Mouse (Mus musculus) CD4-positive helper T cell, adult 2 months (primary cell): ENCODE results near the gene Trim40.

ENCODE experiments used
- DNase-seq: peaks from one replicate; pipeline ENCODE4 v3.0.0-alpha.2; 2012; ENCODE audit warnings: low read depth, missing footprints, low spot score

Gene Trim40

DNA sequence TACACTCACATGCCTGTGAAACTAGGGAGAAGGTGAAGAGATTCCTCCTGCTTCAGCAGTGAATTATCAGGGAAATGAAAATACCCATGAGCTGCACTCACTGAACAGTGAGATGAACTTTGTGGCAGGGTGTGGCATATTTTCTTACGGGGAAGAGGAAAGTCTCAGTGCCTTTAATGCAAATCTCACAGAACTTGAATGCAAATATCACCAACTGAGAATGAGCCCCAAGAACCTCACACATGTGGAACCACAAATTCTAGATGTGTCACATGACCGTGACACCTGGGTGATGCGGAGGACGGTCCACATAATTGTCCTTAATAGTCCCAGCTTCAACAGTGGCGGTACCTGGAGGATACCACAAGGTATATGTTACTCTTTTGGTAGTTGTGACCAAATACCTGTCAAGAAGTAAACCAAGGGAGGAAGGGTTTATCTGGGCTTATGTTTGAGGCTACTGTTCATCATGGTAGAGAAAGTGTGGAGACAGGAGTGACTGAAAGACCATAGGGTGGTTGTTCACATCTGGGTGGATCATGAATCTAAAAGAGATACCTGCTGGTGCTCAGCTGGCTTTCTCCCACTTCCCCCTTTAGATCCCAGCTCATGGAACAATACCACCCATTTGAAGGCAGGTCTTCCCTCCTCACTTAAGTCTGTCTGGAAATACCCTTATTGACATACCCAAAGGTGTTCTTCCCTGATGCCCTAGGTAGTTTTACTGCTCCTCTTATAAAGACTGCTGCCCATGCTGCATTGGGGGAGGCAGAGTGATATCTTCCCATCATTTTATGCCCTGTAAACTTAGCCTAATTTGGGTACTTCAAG, at the start of gene Trim40:
Gene Trim40, minus strand, starts transcription at position 51 of the 831 bp plus-strand sequence.
- DNase-seq = no peak

GRCm38 (mm10) chr17:36938056-36938455, 48.1 kb upstream of the Trim40 start:
- no peak for DNase-seq

- no peak for DNase-seq
Measured at GRCm38 (mm10) chr17:36931806-36932205, 41.9 kb upstream of the Trim40 start.

DNA sequence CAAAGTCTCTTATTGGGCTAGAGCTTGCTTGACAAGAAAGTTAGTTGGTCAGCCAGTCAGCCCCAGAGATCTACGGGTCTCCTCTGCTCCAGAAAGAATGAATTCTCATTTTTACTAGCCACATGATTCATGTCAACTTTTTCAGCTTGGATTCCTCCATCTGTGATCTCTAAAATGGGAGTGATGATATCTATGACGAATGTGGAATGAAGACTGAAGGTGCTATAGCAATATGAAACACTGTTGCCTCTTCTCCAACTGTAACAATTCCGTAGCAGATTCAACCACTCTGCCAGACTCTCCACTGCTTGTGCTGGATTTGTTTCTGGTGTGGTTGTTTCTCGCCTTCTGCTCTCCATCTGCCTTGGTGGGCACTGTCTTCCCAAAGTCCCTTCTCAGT, 41.2 kb upstream of the Trim40 start:
- no peak for DNase-seq

GRCm38 (mm10) chr17:36930233-36930632, 40.3 kb upstream of the Trim40 start:
- no peak for DNase-seq

DNA sequence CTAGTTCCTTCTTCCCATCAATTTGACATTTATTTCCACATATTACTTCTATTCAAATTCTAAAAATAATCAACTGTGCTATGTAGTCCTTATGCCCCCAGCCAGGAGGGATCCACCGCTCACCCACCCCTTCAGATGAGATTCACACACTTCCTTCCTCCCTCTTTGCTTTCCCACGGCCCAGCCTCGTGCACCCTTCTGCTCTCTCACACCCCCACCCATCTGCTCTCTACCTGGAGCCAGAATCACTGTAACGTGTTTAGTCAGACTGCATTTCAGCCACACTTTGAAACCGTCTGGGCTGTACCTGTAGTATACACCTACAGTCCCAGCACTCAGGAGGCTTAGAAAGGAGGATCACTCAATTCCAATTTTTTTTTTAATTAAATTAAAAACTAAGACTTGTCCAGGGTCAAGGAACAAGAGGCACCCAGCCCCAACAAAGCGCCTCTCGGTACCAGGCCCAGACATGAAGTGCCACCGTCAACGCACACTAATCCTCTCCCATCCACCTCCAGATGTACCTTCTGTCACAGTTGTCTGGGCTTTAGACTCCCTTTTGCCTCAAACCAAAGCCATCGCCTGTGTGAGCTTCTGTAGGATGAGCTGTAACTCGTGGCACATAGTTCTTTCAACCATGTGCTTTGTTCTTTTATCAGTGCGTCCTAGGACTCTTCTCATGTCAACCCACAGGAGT, 39.5 kb upstream of the Trim40 start:
- DNase-seq = no peak

GRCm38 (mm10) chr17:36927496-36928120, 37.7 kb upstream of the Trim40 start:
- no peak for DNase-seq

DNA sequence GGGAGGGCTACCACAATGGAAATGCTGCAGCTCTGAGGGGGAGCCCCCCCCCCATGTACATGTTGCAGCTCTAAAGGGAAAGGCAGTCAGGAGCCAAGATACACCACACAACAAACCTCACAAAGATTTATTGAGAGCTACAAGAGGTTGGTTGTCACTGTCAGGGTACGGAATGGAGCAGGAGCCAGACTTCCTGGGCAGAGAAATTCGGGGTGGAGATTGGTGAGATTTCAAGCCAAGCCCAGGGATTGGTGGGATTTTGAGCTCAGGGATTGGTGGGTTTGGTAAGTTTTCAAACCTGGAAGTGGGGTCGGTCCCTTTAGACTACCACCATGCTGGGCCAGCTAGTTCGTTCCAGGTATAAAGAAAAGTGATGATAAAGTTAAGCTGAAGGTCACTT, 33.6 kb upstream of the Trim40 start:
- no peak for DNase-seq

DNA sequence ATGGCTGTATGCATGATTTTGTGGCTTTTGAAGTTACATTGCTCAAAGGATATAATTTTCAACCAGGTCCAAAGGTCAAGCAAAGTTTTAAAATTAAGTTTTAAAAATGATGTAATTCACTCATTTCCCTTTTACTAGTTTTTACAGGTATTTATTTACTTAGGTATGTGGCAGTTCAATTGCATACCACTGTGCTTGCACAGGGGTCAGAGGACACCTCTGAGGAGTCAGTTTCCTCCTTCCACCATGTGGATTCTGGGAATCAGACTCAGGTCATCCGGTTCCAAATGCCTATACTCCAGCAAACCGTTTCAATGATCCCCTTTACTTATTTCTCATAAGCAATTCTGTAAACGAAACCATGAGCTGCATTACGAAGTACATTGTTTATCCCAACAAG, 32.8 kb upstream of the Trim40 start:
- DNase-seq = no peak

DNA sequence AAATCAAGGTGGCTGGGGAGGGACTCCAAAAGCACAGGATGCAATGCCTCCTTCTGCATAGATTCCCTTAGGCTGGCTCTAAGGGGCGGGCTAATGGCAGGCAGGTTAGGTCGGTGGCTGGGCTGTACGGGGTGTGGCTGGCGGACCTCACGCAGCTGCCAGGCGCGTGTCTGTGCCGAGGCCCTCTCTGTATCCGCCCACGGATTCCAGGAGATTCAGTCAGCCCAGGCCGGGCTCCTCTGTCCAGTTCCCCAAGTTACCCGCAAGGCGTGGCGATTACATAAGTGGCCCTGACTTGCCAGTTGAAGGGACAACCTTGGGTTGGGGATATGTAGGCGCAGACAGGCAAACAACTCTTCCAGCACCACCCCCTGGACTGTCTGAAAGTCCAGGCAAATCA, 30.3 kb upstream of the Trim40 start:
- DNase-seq = no peak

- peak; percentile 51 for DNase-seq
Measured at GRCm38 (mm10) chr17:36915076-36915475, 25.2 kb upstream of the Trim40 start.

GRCm38 (mm10) chr17:36914108-36914507, 24.2 kb upstream of the Trim40 start:
- DNase-seq = peak; percentile 78

DNA sequence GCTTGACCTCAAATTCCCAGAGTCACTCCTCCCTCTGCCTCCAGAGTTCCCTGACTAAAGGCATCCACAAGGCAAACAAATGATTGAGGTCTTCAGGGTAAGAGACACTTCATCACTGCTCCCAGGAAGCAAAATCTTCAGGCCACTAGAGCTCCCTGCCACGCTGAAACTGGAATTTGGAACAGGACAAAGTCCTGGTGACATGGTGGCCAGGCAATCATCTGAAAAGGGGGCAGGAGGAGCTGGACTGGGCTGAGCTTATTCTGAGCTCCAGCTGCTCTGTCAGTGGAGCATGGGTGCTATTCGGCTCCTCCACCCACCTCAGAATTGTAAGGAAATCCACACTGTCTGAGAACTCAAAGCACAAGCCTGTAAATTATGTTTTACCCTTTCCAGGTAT, 22.1 kb upstream of the Trim40 start:
- no peak for DNase-seq

- DNase-seq = no peak
Measured at GRCm38 (mm10) chr17:36909802-36910201, 19.9 kb upstream of the Trim40 start.

DNA sequence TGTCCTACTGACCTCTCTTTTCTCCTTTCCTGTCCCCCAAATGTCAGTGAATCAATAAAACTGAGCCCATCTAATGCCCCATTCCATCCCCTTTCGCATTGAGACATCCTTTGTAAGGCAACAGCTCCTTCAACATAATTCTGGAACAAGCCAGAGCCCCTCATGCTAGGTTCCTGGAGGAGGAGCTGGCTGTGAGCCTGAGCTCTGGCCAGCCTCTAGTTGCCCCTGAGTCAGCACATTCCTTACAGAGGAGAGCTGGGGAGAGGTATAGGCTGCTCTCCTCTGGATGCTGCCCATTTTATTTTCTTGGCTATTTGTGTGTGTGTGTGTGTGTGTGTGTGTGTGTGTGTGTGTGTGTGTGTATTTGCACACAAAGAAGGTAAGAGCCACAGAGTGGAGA, 18.3 kb upstream of the Trim40 start:
- no peak for DNase-seq

DNA sequence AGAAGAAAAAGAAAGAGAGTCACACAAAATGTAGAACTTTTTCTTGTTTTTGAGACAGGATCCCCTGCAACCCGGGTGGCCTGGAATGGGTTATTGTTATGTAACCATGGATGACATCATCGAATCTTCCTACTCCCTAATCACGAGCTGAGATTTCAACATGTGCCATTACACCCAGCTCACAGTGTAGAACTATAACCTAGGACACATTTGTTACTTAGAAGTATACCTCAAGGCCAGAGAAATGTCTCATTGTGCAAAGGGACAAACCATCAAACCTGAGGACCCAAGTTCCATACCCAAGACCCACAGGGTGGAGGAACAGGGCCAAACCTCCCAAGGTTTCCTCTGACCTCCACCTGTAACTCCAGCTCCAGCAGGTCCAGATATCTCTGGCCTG, 13.7 kb upstream of the Trim40 start:
- DNase-seq = no peak

DNA sequence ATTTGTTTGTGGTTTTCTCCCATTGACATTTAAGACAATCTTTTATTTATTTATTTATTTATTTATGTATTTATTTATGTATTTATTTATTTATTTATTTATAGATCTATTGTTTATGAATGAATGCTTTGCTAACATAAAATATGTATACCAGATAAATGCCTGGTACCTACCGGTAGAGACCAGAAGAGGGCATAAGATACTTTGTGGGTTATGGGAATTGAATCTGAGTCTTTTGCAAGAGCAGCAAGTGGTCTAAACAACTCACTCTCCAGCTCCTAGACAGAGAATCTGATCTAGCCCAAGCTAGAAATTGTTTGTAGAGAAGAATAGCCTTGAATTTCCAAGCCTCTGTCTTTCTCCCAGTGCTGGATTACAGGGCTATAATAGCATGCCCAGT, 10.8 kb upstream of the Trim40 start:
- no peak for DNase-seq

- no peak for DNase-seq
Measured at GRCm38 (mm10) chr17:36900001-36900400, 10.1 kb upstream of the Trim40 start.

DNA sequence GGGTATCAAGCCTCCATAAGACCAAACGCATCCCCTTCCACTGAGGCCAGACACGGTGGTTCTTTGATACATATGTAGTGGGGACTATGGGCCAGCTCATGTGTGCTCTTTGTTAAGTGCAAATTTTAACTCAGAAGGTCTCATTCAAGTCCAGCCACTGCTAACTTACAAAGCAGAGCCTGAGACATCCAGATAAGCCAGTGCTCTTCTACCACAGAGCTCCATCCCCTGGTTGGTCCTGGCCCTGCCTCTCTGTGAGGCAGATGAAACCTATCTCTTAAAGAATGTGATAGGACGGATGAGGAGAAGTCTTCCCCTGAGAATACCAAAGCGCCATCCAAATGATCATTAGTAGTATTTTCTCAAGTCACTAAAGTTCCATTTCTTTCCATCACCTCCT, 9.5 kb upstream of the Trim40 start:
- no peak for DNase-seq

- no peak for DNase-seq
Measured at GRCm38 (mm10) chr17:36897552-36898205, 7.8 kb upstream of the Trim40 start, which contains the start of gene Trim31. Gene Trim31, plus strand, starts transcription at chr17:36898118.

DNA sequence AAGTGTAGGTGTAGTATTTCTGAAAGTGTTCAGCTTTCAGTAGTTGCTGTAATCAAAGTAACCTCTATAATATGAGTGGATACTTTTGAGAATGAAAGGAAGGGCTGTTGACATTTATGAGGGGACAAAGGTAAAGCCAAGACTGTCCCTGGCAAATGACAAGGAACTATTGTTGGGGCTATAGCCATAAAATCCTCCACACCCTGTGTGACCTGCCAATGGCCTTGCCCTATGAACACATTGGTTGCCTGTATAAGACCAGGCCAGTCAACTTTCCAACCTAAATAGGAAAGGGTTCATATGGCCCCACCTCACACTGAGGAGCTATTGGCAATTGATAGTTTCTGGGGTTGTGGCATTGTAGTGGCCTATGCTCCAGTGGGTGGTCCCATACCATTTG, 7.1 kb upstream of the Trim40 start:
- no peak for DNase-seq

DNA sequence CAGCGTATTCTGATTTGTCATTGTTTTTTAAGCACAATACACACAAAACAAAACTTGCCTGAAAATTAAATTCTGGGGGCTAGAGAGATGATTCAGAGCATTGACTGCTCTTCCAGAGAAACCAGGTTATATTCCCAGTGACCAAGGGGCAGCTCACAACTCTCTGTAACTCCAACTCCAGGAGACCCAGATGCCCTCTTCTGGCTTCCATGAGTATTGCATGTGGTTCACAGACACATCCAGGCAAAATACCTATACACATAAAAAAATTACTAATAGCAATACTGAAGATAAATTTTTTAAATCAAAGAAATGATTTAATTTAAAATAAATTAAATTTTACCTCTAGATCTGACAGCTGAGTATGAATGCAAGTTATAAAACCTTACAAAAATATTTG, 6.7 kb upstream of the Trim40 start:
- no peak for DNase-seq
